Mouse (Mus musculus) Patski (cell line): ENCODE measurements around the gene Mbnl1. TPM values are rescaled to one million over a fixed set of nuclear protein-coding genes. Genes with fewer than 3 reads are reported as not detected.

Source experiments
- ATAC-seq: fragments of 100-300 bp; one replicate; pipeline ENCODE4 v1.8.0; 2021
- CTCF ChIA-PET: fragments of 350-600 bp; sonication (Branson Sonifier 250); formaldehyde crosslinking; loops from one replicate; lab custom pipeline; 2022; ENCODE audit warnings: inconsistent platforms; lab: Charles Lee
- POLR2A ChIA-PET: fragments of 350-600 bp; sonication (Branson Sonifier 250); formaldehyde crosslinking; loops from one replicate; lab custom pipeline; 2022; ENCODE audit warnings: antibody characterized with exemption, inconsistent platforms; lab: Charles Lee
- DNase-seq: peaks from one replicate; pipeline ENCODE4 v3.0.0-alpha.2; 2011; ENCODE audit warnings: low read depth, low spot score
- H3K27me3 ChIP-seq: fragments of 371-371 bp; one replicate; pipeline ENCODE4 v1.5.1; 2021
- CTCF ChIP-seq: fragments of 100-300 bp; IDR thresholded peaks from one replicate; pipeline ENCODE4 v1.5.1; 2021
- in situ Hi-C: fragments of 300-500 bp; cut with MboI; formaldehyde crosslinking; loops from 3 replicates; pipeline ENCODE4 v1.11.1; 2018; ENCODE audit warnings: low pct_unique_long_range_greater_than_20kb, mixed read lengths
- polyA plus RNA-seq: library from polyadenylated mRNA; unstranded; gene quantifications from one replicate; pipeline ENCODE4 v1.2.3, GENCODE M21; 2021

Mbnl1 gene
- polyA plus RNA-seq, 1 experiment from 2014 or later, result 84.9 TPM

- POLR2A ChIA-PET, result no interaction called here
- TF ChIP-seq CTCF, result no peak
- ATAC-seq (no peak), DNase-seq (no peak)
- H3K27me3 ChIP-seq, result no peaks in the 10 kb centered on the region
- CTCF ChIA-PET, result no interaction called here
- in situ Hi-C loops, result loop anchor here (5.0 kb wide), 1 partner anchor 82 kb away; no protein-coding TSS in a partner anchor
Measured at GRCm38 (mm10) chr3:60604205-60604604, 131.6 kb downstream of the Mbnl1 start.

- in situ Hi-C loops, result no loop called here
- peak; percentile 83 for TF ChIP-seq CTCF
- DNase-seq (no peak), ATAC-seq (no peak)
- H3K27me3 ChIP-seq, result no peaks in the 10 kb centered on the region
- ChIA-PET CTCF (interaction anchor here (0.6 to 1.6 kb wide), 25 partner anchors 9 to 234 kb away, joined by 3 to 7 read pairs (median 4); no protein-coding TSS in a partner anchor), POLR2A (interaction anchor here (0.8 kb wide), 1 partner anchor 107 kb away, joined by 3 read pairs; no protein-coding TSS in a partner anchor)
Measured at GRCm38 (mm10) chr3:60608952-60609403, 136.3 kb downstream of the Mbnl1 start.

- ATAC-seq, result peak; percentile 68
- ChIA-PET POLR2A (interaction anchor here (1.2 kb wide), 1 partner anchor 10 kb away, joined by 3 read pairs; no protein-coding TSS in a partner anchor), CTCF (interaction anchor here (0.7 to 2.2 kb wide), 18 partner anchors 10 to 555 kb away, joined by 3 to 12 read pairs (median 3); no protein-coding TSS in a partner anchor)
- DNase-seq, result no peak
- peak; percentile 72 for TF ChIP-seq CTCF
- in situ Hi-C loops, result loop anchor here (5.0 kb wide), 2 partner anchors 490 to 740 kb away; no protein-coding TSS in a partner anchor
- no peaks in the 10 kb centered on the region for H3K27me3 ChIP-seq
Measured at GRCm38 (mm10) chr3:60611839-60612238, 139.2 kb downstream of the Mbnl1 start.

GRCm38 (mm10) chr3:60613121-60613520 lies 140.5 kb downstream of the Mbnl1 start:
- in situ Hi-C loops, result loop anchor here (5.0 kb wide), 2 partner anchors 491 to 741 kb away; no protein-coding TSS in a partner anchor
- ChIA-PET POLR2A (no interaction called here), CTCF (interaction anchor here (1.0 to 3.1 kb wide), 7 partner anchors 10 to 149 kb away, joined by 4 to 9 read pairs (median 4); no protein-coding TSS in a partner anchor)
- no peak for TF ChIP-seq CTCF
- H3K27me3 ChIP-seq, result no peaks in the 10 kb centered on the region
- no peak for DNase-seq
- ATAC-seq, result no peak

GRCm38 (mm10) chr3:60614516-60614915 lies 141.9 kb downstream of the Mbnl1 start:
- DNase-seq (no peak), ATAC-seq (no peak)
- in situ Hi-C loops, result loop anchor here (5.0 kb wide), 2 partner anchors 492 to 742 kb away; no protein-coding TSS in a partner anchor
- POLR2A ChIA-PET, result interaction anchor here (0.6 kb wide), 1 partner anchor 18 kb away, joined by 3 read pairs; no protein-coding TSS in a partner anchor
- no peaks in the 10 kb centered on the region for H3K27me3 ChIP-seq
- TF ChIP-seq CTCF, result no peak
- CTCF ChIA-PET, result interaction anchor here (1.6 to 3.1 kb wide), 5 partner anchors 8 to 112 kb away, joined by 3 to 9 read pairs (median 5); no protein-coding TSS in a partner anchor

- no peak for DNase-seq
- in situ Hi-C loops, result no loop called here
- no peak for TF ChIP-seq CTCF
- H3K27me3 ChIP-seq, result no peaks in the 10 kb centered on the region
- POLR2A ChIA-PET, result interaction anchor here (0.6 kb wide), 1 partner anchor 17 kb away, joined by 3 read pairs; no protein-coding TSS in a partner anchor
- ATAC-seq, result no peak
- CTCF ChIA-PET, result interaction anchor here (0.9 to 3.1 kb wide), 10 partner anchors 8 to 744 kb away, joined by 3 to 9 read pairs (median 4); no protein-coding TSS in a partner anchor
Measured at GRCm38 (mm10) chr3:60615057-60615606, 142.5 kb downstream of the Mbnl1 start.

- no peak for ATAC-seq
- peak; percentile 45 for TF ChIP-seq CTCF
- H3K27me3 ChIP-seq, result no peaks in the 10 kb centered on the region
Measured at GRCm38 (mm10) chr3:60615615-60616014, 143.0 kb downstream of the Mbnl1 start.

GRCm38 (mm10) chr3:60616147-60616546 lies 143.5 kb downstream of the Mbnl1 start:
- in situ Hi-C loops, result no loop called here
- ATAC-seq, result peak; percentile 34
- POLR2A ChIA-PET, result no interaction called here
- no peak for TF ChIP-seq CTCF
- CTCF ChIA-PET, result interaction anchor here (0.9 to 3.1 kb wide), 12 partner anchors 9 to 745 kb away, joined by 3 to 9 read pairs (median 4); no protein-coding TSS in a partner anchor
- DNase-seq, result no peak
- H3K27me3 ChIP-seq, result no peaks in the 10 kb centered on the region

More at GRCm38 (mm10) chr3:60615615-60616014, 143.0 kb downstream of the Mbnl1 start:
- in situ Hi-C loops, result no loop called here
- no peak for DNase-seq
- POLR2A ChIA-PET, result no interaction called here
- CTCF ChIA-PET, result interaction anchor here (0.9 to 3.1 kb wide), 11 partner anchors 8 to 745 kb away, joined by 3 to 9 read pairs (median 4); no protein-coding TSS in a partner anchor

- peak; percentile 89 for DNase-seq
- peak; percentile 15 for TF ChIP-seq CTCF
- in situ Hi-C loops, result no loop called here
Measured at GRCm38 (mm10) chr3:60617643-60618042, 145.0 kb downstream of the Mbnl1 start.

GRCm38 (mm10) chr3:60620236-60620635 lies 147.6 kb downstream of the Mbnl1 start:
- H3K27me3 ChIP-seq, result no peaks in the 10 kb centered on the region
- ATAC-seq (no peak), DNase-seq (no peak)
- in situ Hi-C loops, result no loop called here
- TF ChIP-seq CTCF, result no peak
- ChIA-PET POLR2A (no interaction called here), CTCF (interaction anchor here (1.1 to 2.7 kb wide), 3 partner anchors 10 to 118 kb away, joined by 3 to 9 read pairs (median 6); no protein-coding TSS in a partner anchor)

More at GRCm38 (mm10) chr3:60617643-60618042, 145.0 kb downstream of the Mbnl1 start:
- peak; percentile 93 for ATAC-seq
- CTCF ChIA-PET, result interaction anchor here (0.8 to 1.6 kb wide), 6 partner anchors 9 to 747 kb away, joined by 3 to 7 read pairs (median 4); no protein-coding TSS in a partner anchor
- no peaks in the 10 kb centered on the region for H3K27me3 ChIP-seq
- POLR2A ChIA-PET, result interaction anchor here (0.6 to 1.2 kb wide), 2 partner anchors 12 to 115 kb away, joined by 3 read pairs; no protein-coding TSS in a partner anchor
